Mouse (Mus musculus) intestine, embryonic 15.5 days (tissue): Measurements from ENCODE around the gene Camkmt. TPM values are rescaled to one million over a fixed set of nuclear protein-coding genes. Genes with fewer than 3 reads are reported as not detected.
A peak's percentile ranks its signal among the peaks of the same experiment; 100 is the strongest.

Experiments
- ATAC-seq: fragments of 200-750 bp; cut with Nextera tagmentation; 2 replicates; pipeline ENCODE4 v1.8.0; 2017; ENCODE audit warnings: moderate TSS enrichment, moderate library complexity
- H3K27ac ChIP-seq: fragments of 300-500 bp; sonication (generic); 2 replicates; pipeline ENCODE4 v1.5.1; 2015; ENCODE audit warnings: mild to moderate bottlenecking, inconsistent platforms
- H3K27me3 ChIP-seq: fragments of 300-500 bp; sonication (generic); replicated peaks from 2 replicates; pipeline ENCODE4 v1.6.1; 2015; ENCODE audit warnings: inconsistent platforms
- H3K36me3 ChIP-seq: fragments of 300-500 bp; sonication (generic); 2 replicates; pipeline ENCODE4 v1.6.1; 2015; ENCODE audit warnings: inconsistent platforms
- H3K4me1 ChIP-seq: fragments of 300-500 bp; sonication (generic); replicated peaks from 2 replicates; pipeline ENCODE4 v1.6.1; 2015; ENCODE audit warnings: inconsistent platforms
- H3K4me2 ChIP-seq: fragments of 300-500 bp; sonication (generic); replicated peaks from 2 replicates; pipeline ENCODE4 v1.6.1; 2015; ENCODE audit warnings: mild to moderate bottlenecking, inconsistent platforms
- H3K4me3 ChIP-seq: fragments of 300-500 bp; sonication (generic); replicated peaks from 2 replicates; pipeline ENCODE4 v1.5.1; 2015; ENCODE audit warnings: inconsistent platforms
- H3K9ac ChIP-seq: fragments of 300-500 bp; sonication (generic); 2 replicates; pipeline ENCODE4 v1.6.1; 2015; ENCODE audit warnings: inconsistent platforms
- H3K9me3 ChIP-seq: fragments of 300-500 bp; sonication (generic); 2 replicates; pipeline ENCODE4 v1.6.1; 2016; ENCODE audit warnings: inconsistent platforms
- WGBS: fragments of 180-500 bp; shearing (Covaris S2); methylation state at CpG from one replicate; pipeline ENCODE4 v1.1.7; 2015; 5-methylcytosine and 5-hydroxymethylcytosine counted together
- polyA plus RNA-seq: library from polyadenylated mRNA; unstranded; fragments of >200 nt; fragmentation: Nextera tagmentation; extraction: Ambion mirVana; gene quantifications from 2 replicates; pipeline ENCODE4 v1.2.1, GENCODE M21; 2015

The Camkmt gene
- polyA plus RNA-seq, 1 experiment from 2014 or later: 17.4 TPM

DNA sequence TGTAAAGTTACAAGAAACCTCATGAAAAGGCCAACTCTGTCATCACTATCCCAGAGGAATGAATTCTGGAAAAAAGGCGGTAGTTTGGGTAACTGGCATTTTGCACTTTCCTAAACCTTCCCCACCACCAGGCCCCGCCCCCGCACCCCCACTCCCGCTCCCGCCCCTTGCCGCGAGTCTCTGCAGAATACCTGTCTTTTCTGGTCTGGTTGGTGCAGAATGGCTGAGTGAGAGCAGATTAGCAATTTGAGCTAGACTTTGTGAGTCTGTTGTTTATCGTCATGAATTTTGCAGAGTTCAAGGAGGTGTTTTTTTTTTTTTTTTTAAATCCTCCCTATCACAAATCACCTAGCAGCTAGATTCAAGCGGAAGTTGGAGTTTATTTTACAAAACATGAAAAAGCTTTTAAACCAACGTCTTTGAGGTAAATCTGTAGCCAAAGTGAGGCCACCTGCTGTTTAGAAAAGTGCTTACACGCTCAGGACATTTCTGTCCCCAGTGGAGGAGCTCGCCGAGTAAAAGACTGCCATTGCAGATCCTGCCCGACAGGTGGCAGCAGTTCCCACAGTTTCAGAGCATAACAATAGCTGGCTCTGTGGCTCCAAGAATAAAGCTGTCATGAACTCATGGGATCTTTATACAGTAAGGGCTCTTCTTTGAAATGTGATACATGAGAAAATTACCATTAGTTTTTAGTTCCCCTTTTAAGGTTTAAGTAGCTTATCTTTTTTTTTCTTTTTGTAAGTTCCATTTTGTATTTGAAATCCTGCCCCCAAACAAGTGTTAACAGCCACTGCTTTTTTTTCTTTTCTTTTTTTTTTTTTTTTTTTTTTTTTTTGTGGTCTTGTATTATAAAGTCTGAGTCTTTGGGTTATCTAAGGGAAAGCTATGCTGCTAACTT is 99.1 kb downstream of the Camkmt start:
- H3K27me3 ChIP-seq: no peaks in the 10 kb centered on the region
- no peaks in the 10 kb centered on the region for H3K36me3 ChIP-seq
- no peaks in the 10 kb centered on the region for H3K4me1 ChIP-seq
- peak overlapping the region; percentile 39 for H3K4me2 ChIP-seq
- WGBS: 3% methylated on average over 14 of the region's 14 CpGs
- no peak overlapping the region for H3K4me3 ChIP-seq
- no peak overlapping the region for H3K27ac ChIP-seq
- ATAC-seq: peak; percentile 92
- no peak overlapping the region for H3K9ac ChIP-seq
- no peaks in the 10 kb centered on the region for H3K9me3 ChIP-seq

DNA sequence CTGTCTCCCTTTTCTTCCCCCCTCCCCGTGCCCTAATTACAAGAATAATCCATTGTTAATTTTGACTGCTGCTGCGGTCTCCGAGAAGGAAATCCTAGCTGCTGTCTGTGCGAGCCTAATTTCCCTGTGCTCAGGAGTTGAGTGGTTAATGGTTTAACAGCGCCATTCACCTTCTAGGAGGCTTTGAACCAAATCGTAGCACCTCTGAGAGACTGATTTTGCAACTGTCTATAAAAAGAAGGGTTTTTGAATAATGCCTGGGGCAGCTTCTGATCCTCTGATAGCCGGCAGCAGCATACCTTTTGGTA is 99.7 kb downstream of the Camkmt start:
- Histone ChIP-seq H3K4me2 (no peak overlapping the region), H3K4me1 (no peaks in the 10 kb centered on the region), H3K27me3 (no peaks in the 10 kb centered on the region), H3K4me3 (no peak overlapping the region), H3K9me3 (no peaks in the 10 kb centered on the region), H3K9ac (no peak overlapping the region), H3K27ac (no peak overlapping the region), H3K36me3 (no peaks in the 10 kb centered on the region)
- ATAC-seq: no peak
- 25% methylated on average over 7 of the region's 7 CpGs for WGBS

DNA sequence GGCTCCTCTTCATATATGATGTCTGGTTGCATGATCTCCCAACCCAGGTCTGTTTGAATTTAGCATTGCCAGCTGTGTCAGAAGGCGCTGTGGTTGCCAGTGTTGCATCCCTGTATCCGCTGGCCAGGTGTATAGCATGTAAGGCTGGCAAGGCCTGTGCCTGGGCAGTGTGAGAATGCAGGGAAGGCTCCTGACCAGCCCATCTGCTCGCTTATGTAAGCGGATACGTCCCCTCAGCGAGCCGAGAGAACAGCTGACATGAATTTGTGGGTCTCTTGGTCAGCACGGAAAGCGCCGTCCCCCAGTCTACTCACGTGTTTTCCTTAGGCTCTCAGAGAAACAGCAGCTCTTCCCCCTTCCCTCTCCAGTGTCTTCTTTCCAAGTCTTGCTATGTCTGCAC is 102.9 kb downstream of the Camkmt start:
- no peak for ATAC-seq
- Histone ChIP-seq H3K4me1 (no peaks in the 10 kb centered on the region), H3K9ac (no peak overlapping the region), H3K9me3 (no peaks in the 10 kb centered on the region), H3K4me3 (no peak overlapping the region), H3K27me3 (no peaks in the 10 kb centered on the region), H3K4me2 (no peak overlapping the region), H3K36me3 (no peaks in the 10 kb centered on the region), H3K27ac (no peak overlapping the region)
- whole genome bisulfite sequencing: 79% methylated on average over 11 of the region's 11 CpGs

DNA sequence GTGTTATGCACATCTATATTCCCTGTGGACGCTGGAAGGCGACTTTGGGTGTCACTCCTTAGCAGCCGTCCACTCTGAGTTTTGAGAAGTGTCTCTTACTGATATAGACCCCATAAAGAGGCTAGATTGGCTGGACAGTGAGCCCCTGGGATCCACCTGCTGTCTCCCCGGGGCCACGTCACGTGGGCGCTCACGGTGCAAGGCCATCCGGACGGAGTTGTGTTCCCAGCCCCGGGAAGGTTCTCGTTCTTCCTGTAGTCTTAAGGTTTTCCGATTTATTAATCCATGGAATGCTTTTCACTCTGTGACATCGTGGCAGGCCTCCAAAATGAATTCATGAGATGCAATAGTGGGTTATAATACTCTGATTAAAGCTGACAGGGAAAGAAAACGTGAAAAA is 108.4 kb downstream of the Camkmt start:
- no peaks in the 10 kb centered on the region for H3K9me3 ChIP-seq
- no peak overlapping the region for H3K9ac ChIP-seq
- H3K4me3 ChIP-seq: no peak overlapping the region
- no peak overlapping the region for H3K27ac ChIP-seq
- H3K4me2 ChIP-seq: no peak overlapping the region
- H3K36me3 ChIP-seq: no peaks in the 10 kb centered on the region
- no peaks in the 10 kb centered on the region for H3K27me3 ChIP-seq
- no peaks in the 10 kb centered on the region for H3K4me1 ChIP-seq
- WGBS: 91% methylated on average over 15 of the region's 15 CpGs
- ATAC-seq: no peak

DNA sequence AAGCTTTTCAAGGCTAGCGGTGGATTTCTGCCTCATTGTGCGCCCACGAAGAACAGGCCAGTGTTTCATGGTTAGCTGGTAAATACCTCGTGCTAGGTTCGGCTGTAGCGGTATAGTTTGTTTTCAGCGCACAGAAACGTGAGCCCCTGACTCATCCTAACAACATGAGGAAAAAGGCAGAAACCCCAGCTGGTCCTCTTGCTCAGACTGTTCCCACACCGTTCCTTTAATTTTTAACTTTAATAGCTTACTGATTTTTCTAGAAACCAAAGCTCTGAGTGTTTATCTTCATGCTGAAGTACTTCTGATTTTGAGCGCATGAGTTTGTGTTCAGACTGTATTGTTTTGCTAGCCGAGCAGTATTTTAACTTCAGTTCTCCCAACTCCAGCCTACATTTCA is 109.0 kb downstream of the Camkmt start:
- WGBS: 68% methylated on average over 11 of the region's 11 CpGs
- H3K4me1 ChIP-seq: no peaks in the 10 kb centered on the region
- no peak overlapping the region for H3K4me3 ChIP-seq
- no peak overlapping the region for H3K27ac ChIP-seq
- no peaks in the 10 kb centered on the region for H3K36me3 ChIP-seq
- no peaks in the 10 kb centered on the region for H3K9me3 ChIP-seq
- H3K27me3 ChIP-seq: no peaks in the 10 kb centered on the region
- no peak overlapping the region for H3K9ac ChIP-seq
- ATAC-seq: peak; percentile 66
- H3K4me2 ChIP-seq: no peak overlapping the region

DNA sequence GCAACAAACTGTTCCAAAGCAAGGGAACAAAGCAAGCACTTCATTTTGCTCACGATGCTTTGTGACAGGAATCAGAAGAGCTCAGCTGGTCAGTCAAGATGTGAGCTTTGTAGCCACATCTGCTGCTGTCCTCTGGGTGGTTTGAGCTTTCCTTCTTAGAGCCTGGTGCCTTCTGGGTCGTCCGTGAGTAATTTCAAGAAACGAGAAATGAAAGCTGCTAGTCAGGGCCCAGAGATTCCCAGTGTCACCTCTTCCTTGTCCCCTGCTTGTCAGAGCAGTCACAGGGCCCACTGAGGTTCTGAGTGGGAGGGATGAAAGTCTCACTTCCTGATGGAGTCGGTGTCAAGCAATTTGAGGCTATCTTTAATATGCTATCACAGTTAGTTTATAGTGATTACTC is 127.7 kb downstream of the Camkmt start:
- Histone ChIP-seq H3K27ac (no peak overlapping the region), H3K27me3 (no peaks in the 10 kb centered on the region), H3K4me3 (no peak overlapping the region), H3K9ac (no peak overlapping the region), H3K36me3 (no peaks in the 10 kb centered on the region), H3K4me1 (no peaks in the 10 kb centered on the region), H3K4me2 (no peak overlapping the region), H3K9me3 (no peaks in the 10 kb centered on the region)
- ATAC-seq: no peak
- WGBS: 76% methylated on average over 5 of the region's 5 CpGs

DNA sequence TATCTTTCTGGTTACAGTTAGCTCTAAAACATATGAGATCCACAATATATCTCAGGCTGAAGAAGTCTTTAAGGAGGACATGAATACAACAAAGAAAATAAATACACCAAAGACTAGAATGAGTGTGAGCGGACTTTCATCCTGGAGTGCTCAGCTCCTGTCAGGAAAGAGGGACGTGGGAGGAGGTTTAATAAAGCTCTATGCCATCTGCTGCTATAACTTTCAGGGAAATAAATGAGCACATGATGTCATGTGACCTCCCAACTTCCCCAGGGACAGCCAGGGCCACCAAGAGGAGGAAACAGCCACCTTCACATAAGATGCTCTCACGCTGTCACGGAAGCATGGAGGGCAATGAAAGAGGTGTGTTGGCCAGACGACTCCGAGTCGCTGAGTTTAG is 151.8 kb downstream of the Camkmt start:
- Histone ChIP-seq H3K9me3 (no peaks in the 10 kb centered on the region), H3K27me3 (no peaks in the 10 kb centered on the region), H3K36me3 (no peaks in the 10 kb centered on the region), H3K27ac (no peak overlapping the region), H3K9ac (no peak overlapping the region), H3K4me2 (no peak overlapping the region), H3K4me3 (no peak overlapping the region), H3K4me1 (no peaks in the 10 kb centered on the region)
- no peak for ATAC-seq
- 79% methylated on average over 7 of the region's 7 CpGs for WGBS

DNA sequence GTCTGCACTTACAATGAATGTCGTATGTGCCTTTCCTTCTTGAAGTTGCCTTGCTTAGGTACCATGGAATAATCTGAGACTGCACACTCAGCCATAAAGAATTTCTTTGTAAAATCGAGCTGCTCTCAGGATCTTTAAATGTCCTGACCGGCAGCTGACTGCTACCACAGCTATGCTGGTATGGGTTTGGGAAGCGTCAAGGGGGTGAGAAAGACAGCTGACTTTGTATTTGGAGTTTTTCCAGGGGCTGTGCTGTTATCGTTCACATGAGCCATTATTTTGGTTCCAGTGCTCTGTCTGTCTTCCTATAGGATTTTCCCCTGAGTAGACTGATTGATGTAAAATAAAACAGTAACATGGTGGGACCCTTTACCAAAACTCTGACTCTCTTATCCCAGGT is 158.6 kb downstream of the Camkmt start:
- Histone ChIP-seq H3K27me3 (no peaks in the 10 kb centered on the region), H3K4me3 (no peak overlapping the region), H3K4me2 (no peak overlapping the region), H3K4me1 (no peaks in the 10 kb centered on the region), H3K27ac (no peak overlapping the region), H3K36me3 (no peaks in the 10 kb centered on the region), H3K9ac (no peak overlapping the region), H3K9me3 (no peaks in the 10 kb centered on the region)
- WGBS: 56% methylated on average over 5 of the region's 5 CpGs
- ATAC-seq: no peak

DNA sequence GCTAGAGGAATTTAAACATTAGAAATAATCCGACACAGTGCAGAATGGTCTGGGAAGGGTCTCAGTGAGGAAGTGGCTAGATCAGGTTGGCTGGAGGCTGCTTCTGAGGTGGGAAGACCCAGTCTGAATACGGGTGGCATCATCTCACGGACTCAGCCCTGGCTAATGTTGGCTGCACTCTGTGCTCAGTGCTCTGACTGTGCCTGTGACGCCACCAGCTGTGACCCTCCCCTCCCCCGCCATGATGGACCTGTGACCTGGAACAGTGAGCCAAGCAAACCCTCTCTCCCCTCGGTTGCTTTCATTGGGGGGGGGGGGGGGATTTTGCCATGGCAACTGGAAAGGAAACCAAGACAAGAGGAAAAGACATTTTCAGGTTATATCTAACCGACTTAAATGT is 159.4 kb downstream of the Camkmt start:
- Histone ChIP-seq H3K4me1 (no peaks in the 10 kb centered on the region), H3K27ac (no peak overlapping the region), H3K27me3 (no peaks in the 10 kb centered on the region), H3K4me3 (no peak overlapping the region), H3K9ac (no peak overlapping the region), H3K4me2 (no peak overlapping the region), H3K9me3 (no peaks in the 10 kb centered on the region), H3K36me3 (no peaks in the 10 kb centered on the region)
- 54% methylated on average over 7 of the region's 7 CpGs for WGBS
- no peak for ATAC-seq

DNA sequence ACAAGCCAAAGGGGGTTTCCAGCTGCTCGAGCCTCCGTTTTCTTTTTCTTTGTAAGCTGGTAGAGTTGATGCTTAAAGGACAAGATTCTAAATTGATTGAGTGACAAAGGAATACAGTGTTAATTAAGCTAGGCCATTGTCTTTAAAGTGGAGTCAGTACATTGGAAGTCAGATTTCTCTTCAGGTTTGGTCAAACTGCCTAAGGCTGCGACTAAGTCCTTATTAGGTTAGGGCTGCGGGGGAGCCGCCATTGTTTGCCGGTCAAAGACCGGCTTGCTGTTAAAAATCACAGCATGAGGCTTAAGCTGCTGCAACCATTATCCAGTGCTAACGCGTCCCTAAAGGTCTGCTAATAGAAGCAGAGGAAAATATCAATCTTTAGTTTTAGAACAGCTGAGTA is 166.6 kb downstream of the Camkmt start:
- H3K4me1 ChIP-seq: no peaks in the 10 kb centered on the region
- no peak for ATAC-seq
- no peak overlapping the region for H3K4me3 ChIP-seq
- no peaks in the 10 kb centered on the region for H3K27me3 ChIP-seq
- WGBS: 39% methylated on average over 9 of the region's 9 CpGs
- H3K9me3 ChIP-seq: no peaks in the 10 kb centered on the region
- no peak overlapping the region for H3K4me2 ChIP-seq
- H3K27ac ChIP-seq: no peak overlapping the region
- no peak overlapping the region for H3K9ac ChIP-seq
- H3K36me3 ChIP-seq: no peaks in the 10 kb centered on the region

DNA sequence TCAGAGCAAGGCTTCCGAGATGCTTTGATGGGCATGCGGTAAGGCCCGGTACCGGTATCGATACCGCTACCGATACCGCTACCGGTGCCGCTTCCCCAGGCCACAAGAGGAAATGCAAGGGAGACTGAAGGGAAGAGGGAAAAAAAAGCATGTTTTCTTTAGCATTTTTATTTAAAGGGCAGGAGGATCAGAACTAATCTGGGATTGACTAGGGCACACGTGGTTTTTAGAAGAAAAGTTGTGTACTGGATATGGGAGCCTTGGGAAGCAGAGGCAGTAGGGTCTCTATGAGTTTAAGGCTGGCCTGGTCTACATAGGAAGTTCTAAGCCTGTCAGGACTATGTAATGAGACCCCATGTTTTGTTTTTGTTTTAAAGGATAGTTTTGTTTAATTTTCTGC is 167.0 kb downstream of the Camkmt start:
- Histone ChIP-seq H3K36me3 (no peaks in the 10 kb centered on the region), H3K9ac (no peak overlapping the region), H3K9me3 (no peaks in the 10 kb centered on the region), H3K27ac (no peak overlapping the region), H3K27me3 (no peaks in the 10 kb centered on the region), H3K4me3 (no peak overlapping the region), H3K4me1 (no peaks in the 10 kb centered on the region), H3K4me2 (no peak overlapping the region)
- no peak for ATAC-seq
- WGBS: 58% methylated on average over 11 of the region's 11 CpGs

DNA sequence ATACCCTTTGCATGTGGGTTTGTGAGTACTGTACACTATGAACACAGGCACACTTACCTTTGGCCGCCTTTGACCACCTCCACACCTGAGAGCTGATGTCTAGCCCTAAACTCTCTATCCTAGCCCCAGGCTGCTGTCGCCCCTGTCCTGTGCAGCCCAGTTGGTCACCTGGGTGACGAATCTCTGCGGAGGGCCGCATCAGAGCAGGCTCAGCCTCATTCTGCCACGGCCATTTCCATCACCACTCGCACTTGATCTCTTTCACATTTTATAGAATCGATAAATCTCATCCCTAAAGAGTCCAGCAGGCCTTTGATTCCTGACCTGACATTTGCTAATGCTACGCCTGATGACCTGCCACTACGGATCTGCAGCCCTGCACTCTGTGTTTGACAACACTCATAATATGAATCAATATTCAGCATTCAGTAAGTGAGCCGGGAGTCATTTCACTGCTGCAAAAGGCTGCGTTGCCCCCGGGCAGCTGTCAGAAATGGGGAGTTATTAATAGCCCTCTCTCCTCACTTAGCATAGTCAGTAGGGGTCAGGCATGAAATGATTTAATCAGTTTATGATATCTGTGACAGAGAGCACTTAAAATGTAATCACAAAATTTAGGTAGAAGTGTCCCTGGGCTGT is 168.5 kb downstream of the Camkmt start:
- no peak for ATAC-seq
- 67% methylated on average over 13 of the region's 13 CpGs for WGBS

DNA sequence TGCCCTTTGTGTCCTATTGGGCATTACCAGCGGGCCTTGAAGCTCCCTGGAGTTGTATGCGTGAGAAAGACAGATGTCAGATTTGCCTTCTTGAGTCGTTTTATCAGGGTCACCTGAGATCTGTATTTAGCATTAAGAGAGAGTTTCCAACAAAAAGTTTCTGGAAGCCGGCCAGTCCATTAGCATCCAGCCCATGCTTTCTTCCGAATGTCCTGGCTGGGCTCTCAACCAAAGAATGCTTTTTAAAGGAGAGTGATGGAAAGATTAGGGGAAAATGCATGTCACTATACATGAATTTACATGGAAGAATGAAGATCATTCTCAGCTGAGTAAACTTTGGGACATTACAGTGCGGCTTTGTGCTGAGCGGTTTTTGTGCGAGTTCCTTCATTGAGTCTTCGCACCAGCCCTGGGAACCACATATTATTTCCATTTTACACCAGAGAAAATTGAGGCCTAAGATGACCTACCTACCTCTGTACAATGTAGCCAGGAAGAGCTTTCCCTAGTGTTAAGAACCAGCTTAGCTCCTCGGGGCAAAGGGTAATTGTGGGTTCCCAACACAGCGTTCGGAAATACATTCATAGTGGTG is 176.6 kb downstream of the Camkmt start:
- H3K36me3 ChIP-seq: no peaks in the 10 kb centered on the region
- H3K9ac ChIP-seq: no peak overlapping the region
- H3K4me2 ChIP-seq: no peak overlapping the region
- no peak overlapping the region for H3K27ac ChIP-seq
- no peak for ATAC-seq
- no peaks in the 10 kb centered on the region for H3K27me3 ChIP-seq
- H3K9me3 ChIP-seq: no peaks in the 10 kb centered on the region
- WGBS: 85% methylated on average over 12 of the region's 12 CpGs
- no peak overlapping the region for H3K4me3 ChIP-seq
- no peaks in the 10 kb centered on the region for H3K4me1 ChIP-seq

More for the DNA sequence above, 168.5 kb downstream of the Camkmt start:
- Histone ChIP-seq H3K4me1 (no peaks in the 10 kb centered on the region), H3K27me3 (no peaks in the 10 kb centered on the region), H3K36me3 (no peaks in the 10 kb centered on the region), H3K4me3 (no peak overlapping the region), H3K4me2 (no peak overlapping the region), H3K27ac (no peak overlapping the region), H3K9ac (no peak overlapping the region), H3K9me3 (no peaks in the 10 kb centered on the region)
